8 mouse cellular contexts compared by ENCODE assay signal in the genomic region with DNA sequence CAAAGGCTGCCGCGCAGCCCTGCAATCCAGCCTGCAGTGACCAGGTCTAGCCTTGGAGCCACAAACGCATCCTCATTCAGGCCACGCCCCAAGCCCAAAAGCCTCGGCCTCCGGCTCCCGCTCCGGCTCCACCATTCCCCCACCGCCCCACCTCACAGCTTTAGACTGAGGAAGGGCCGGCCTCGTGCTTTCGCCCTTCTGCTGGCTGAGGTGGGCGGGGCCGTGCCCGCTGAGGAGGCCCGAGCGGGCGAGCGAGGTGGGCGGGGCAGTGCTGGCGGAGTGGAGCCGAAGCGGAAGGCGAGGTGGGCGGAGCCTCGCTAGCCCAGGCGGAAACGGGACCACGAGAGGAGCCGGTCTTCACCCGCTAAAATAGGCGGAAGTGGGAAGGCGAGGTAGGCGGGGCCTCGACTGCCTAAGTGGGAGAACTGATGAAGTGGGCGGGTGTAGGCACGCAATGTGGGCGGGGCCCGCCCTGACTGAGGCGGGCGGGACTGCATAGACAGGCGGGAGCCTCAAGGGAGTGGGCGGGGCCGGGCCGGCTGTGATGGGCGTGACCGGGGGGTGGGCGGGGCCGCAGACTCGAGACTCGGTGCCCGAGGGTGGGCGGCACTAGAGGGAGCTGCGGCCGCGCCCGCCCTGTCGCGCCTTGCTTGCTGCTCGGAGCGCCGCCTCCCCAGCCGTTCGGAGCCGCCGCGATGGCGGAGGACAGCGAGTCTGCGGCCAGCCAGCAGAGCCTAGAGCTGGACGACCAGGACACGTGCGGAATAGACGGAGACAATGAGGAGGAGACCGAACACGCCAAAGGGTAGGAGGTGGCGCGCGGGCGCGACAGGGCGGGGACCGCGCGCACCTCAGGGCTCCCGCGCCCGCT. TPM values are rescaled to one million over a fixed set of nuclear protein-coding genes. Genes with fewer than 3 reads are reported as not detected.
DNase-seq lines count a peak whose midpoint lies in the region; ATAC-seq lines count a peak whose summit lies in the region.

Gene Nmt2, plus strand, starts transcription at position 611 of the 871 bp plus-strand sequence.

- peaks cover 11% of the 10 kb centered on the region for H3K4me1 ChIP-seq in hindbrain, embryonic 12.5 days

- WGBS in hindbrain, embryonic 12.5 days, result under 1% methylated on average over 80 of the region's 88 CpGs

- H3K36me3 ChIP-seq in hindbrain, embryonic 12.5 days, result no peaks in the 10 kb centered on the region

- H3K4me2 ChIP-seq in hindbrain, embryonic 12.5 days (replicated peaks), result peak within 1 kb of the TSS; percentile 77

- peak within 1 kb of the TSS; percentile 78 for H3K9ac ChIP-seq in hindbrain, embryonic 12.5 days

- no peaks in the 10 kb centered on the region for H3K27me3 ChIP-seq in hindbrain, embryonic 12.5 days

- H3K9me3 ChIP-seq in hindbrain, embryonic 12.5 days (replicated peaks), result no peaks in the 10 kb centered on the region

- ATAC-seq in hindbrain, embryonic 12.5 days (ENCODE audit: low FRiP score), result peak; percentile 97

- peak; percentile 100 for DNase-seq in NIH3T3 (ENCODE audit: low read depth)
- DNase-seq in cerebellum, postnatal 10 days, result peak; percentile 100
- peak; percentile 99 to 100 for DNase-seq in frontal cortex, postnatal 10 days (ENCODE audit: low spot score in 2 of 2)
- DNase-seq in layer of hippocampus, postnatal 14 days (ENCODE audit: low spot score in 2 of 2), result peak; percentile 98 to 99
- DNase-seq in lung, postnatal 14 days, result peak; percentile 99
- DNase-seq in retina, adult 2 months (ENCODE audit: low read depth, low spot score), result peak; percentile 99
- DNase-seq in thymus, postnatal 36 days, result peak; percentile 100

- peak within 1 kb of the TSS; percentile 91 for H3K27ac ChIP-seq in hindbrain, embryonic 12.5 days

- H3K4me3 ChIP-seq in hindbrain, embryonic 12.5 days, result peak within 1 kb of the TSS; percentile 76

RNA-seq across cellular contexts. Expression of gene Nmt2, which starts in this region (rescaled TPM):
- polyA plus RNA-seq in hindbrain, embryonic 12.5 days (2016; fragmentation: Nextera tagmentation; extraction: Ambion mirVana), result 65.0 and 65.3 TPM in 2 replicates
- total RNA-seq in layer of hippocampus, postnatal 14 days (2021), result 10 to 100 TPM; 71.5 to 73.1 TPM

Comparison
In these comparisons a context has a peak if more than half of its experiments do, and no peak if none do; other contexts are left out.
1. Peak in every context shown above with its lines: DNase-seq, ATAC-seq, H3K4me3 ChIP-seq and H3K27ac ChIP-seq.